Mouse (Mus musculus) embryo, embryonic 11 days (tissue): ENCODE results near the gene Mrps27.

Experiments
- DNase-seq: peaks from one replicate; pipeline ENCODE4 v3.0.0-alpha.2; 2015

Gene Mrps27

DNA sequence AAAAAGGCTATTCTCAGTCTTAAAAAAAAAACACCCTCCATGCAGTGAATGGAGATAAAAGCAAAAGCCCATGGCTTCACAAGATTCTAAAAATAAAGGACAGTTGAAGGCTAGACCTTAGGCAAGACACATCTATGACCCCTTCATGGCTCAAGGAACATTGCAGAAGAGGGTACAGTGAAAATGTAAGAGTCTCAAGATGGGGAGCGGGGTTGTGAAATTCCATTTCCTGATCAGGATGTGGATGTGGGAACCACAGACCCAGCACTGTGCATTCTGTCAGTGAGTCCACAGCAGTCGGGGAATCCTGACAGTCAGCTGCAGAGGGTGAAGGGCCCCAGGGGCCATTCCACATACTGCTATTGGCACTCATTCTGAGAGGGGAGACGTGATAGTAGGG is 48.5 kb downstream of the Mrps27 start:
- DNase-seq, result no peak

DNA sequence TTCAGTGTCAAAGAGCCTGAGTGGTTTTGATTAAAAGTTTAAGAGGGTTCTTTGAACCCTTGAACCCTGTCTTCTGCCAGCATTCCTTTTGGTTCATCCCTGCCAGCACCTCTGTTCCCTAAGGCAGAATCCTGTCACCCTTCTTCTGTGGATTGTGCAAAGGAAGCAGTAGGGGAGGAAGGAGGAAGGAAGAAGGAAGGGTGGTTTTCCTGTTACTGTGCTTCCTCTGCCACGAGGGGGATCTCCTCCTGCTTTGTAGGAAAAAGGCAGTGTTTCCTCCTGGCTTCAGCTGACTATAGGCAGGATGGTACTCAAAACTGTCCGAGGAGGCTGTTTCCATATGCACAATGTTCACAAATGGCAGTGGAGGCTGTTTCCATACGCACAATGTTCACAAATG is 50.1 kb downstream of the Mrps27 start:
- peak; percentile 10 for DNase-seq

DNA sequence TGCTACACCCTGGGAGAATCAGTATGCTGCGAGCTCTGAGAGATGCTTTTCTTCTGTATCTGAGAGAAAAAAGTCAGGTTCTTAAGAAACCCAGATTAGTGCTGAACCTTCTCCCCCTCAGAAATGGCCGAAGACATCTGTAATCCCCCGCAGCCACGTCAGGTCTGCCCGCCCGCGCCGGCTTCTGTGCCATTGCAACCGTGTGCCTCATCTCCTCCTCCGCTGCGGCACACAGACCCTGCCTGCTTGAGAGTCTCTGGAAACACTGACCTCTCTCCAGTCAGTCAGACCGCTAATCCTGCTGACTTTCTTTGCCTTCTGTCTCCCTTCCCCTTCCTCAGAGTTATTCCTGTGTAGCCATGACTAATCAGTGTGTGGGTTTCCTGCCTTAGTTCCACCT is 50.9 kb downstream of the Mrps27 start:
- peak; percentile 49 for DNase-seq

DNA sequence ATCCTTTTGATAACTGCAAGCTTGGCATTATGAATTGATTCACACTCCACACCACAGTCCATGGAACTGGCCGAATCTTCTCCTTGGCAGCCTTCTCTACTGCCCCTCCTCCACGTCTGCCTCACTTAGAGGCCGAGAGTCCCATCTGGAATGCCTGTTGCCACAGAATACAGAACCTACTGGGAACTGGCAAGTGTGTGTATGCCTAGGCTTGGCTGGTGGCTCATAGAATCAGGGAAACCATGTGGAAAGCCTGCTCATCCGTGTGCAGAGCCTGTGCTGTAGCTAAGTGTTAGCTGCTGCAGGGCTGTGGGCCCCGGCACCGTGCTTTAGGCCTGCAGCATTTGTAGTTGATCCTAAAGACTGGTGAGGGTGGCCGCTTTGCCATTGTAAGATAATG is 52.6 kb downstream of the Mrps27 start:
- DNase-seq, result peak; percentile 34

DNA sequence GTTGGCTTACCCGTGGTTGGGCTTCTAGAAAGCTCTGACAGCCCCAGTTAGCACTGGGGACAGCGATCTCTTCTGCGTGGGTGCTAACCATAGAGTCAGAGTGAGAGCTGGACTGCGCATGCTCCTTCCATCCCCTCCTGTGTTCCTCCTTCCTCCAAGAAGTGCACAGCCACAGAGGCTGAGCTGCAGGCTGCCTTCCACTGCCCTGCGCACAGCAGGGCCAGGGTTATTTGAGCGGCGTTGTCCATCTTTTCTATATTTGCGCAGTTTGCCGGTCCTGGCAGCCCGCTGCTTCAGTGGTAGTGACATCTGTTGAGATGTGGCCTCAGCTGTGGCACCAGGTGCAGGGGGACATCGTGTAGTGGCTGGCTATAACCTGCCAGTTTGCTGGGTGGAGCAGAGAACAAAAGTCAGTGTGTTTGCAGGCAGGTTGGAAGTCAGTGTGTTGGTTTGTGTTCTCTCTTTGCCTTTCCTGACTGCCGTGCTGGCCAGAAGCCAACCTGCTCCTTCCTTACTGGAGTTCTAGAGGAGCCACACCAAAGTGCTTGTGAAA is 53.6 kb downstream of the Mrps27 start:
- DNase-seq, result no peak

DNA sequence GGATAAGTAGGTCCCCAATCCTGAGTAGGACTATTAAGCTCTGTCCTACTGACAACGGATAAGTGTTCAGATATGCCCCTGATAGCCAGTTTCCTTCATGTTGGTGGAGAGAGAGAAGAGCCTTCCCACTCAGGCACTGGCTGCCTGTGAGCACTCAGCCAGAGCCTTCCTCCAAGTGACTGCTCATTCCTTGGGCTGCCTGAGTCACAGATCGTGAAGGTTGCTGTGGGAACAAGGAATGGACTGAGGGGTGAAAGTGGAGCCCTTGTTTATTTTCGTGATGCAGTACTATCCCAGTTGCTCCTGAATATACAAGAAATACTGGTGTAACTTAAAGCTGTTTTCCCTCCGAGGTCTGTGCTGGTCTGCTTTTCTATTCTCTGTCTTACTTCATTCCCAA is 54.8 kb downstream of the Mrps27 start:
- no peak for DNase-seq

DNA sequence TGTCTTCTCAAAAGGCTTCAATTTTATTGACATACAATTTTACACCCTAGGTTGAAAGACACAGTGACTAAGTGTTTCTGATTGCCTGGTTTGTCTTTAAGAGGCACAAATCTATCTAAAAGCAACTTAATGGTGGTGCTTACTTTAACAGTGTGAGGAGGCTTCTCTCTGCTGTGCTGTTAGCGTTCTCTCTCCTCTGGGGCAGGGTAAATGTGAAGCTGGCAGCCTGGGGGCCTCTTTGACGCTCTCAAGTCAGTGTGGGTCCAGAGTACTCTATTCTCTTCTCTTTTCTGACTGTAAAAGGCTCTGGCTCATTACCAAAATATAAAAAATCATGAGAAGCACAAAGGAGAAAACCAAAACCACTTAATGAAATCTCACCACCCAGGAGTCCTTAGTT is 64.6 kb downstream of the Mrps27 start:
- DNase-seq, result no peak

DNA sequence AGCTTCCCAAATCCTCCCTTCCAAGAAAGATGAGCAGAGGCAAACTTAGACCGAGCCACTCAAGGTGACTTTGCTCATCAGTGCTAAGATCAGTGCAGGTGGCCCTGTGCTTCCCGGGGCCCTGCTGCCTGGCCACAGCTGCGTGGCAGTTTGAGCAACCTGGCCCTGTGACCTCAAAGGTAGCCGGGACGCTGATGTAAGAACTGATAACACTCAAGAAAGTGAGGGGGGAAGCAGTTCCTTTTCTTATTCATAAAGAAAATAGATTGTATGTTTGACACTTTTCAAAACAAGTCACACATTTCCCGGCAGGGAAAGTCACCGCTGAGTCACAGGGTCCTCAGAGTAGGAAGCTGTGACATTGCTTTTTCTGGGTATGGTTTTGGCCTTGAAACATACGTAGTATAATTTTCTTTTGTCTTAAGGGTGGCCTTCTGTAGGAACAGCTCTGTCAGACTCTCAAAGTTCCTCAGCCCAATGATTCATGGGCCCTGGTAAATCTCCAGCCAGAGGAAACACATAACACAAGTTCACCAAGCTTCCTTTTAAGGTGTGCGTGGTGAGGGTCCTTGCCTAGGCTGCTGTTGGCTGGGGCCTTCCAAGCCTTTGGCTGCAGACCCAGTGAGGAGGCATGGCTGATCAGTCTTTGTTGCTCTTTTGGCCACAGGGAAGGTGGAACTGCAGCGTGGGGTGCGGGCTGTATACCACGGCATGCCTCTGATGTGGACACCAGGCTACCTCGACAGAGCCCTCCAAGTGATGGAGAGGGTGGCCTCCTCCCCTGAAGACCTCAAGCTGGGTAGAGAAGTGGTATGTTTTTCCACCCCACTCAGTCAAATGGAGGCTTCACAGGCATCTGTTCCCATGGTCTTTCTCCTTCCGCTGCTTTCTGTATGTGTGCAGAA is 66.3 kb downstream of the Mrps27 start:
- no peak for DNase-seq

DNA sequence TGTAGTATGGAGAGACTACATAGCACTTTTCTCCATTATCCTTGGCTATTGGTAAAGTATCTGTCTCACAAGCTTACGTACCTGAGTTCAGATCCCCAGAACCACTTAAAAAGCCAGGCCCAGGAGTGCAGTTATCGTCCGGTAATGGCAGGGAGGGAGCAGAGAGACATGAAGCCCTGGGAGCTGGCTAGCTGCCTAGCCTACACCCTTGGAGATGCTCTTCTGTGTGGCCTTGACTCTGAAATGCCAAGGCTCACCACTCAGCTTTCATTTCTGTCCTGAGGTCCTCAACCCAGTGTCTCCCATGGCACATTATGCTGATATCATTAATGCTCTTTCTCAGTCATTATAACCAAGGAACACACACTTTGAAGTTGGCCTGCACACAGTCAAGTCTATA is 67.2 kb downstream of the Mrps27 start:
- no peak for DNase-seq

DNA sequence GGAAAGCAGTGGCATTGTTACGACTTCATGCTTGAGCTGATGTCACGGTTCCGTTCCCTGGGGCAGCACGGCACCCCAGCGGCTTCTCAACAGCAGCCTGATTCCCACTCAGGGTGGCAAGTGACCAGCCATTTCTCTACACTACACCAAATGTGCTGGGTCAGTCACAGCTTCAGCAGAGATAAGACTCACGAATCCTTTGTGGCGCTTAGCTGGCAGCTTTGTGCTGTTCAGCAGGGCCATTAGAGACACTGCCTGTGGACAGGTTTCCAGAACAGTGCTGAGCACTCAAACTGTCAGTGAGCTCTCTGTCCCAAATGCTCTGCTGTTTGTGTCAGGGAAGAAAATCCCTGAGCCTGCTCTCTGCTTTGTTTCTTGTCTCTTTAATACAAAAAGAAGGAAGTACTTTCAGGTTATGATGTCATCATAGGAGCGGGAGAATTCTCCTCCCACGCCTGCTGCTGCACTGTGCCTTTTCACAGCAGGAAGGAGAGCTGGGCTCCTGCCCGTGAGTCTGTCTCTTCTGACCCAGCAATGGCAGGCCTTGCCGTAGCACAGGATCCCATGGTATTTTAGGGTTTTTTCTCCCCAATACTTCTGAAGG is 68.0 kb downstream of the Mrps27 start:
- DNase-seq, result peak; percentile 35

DNA sequence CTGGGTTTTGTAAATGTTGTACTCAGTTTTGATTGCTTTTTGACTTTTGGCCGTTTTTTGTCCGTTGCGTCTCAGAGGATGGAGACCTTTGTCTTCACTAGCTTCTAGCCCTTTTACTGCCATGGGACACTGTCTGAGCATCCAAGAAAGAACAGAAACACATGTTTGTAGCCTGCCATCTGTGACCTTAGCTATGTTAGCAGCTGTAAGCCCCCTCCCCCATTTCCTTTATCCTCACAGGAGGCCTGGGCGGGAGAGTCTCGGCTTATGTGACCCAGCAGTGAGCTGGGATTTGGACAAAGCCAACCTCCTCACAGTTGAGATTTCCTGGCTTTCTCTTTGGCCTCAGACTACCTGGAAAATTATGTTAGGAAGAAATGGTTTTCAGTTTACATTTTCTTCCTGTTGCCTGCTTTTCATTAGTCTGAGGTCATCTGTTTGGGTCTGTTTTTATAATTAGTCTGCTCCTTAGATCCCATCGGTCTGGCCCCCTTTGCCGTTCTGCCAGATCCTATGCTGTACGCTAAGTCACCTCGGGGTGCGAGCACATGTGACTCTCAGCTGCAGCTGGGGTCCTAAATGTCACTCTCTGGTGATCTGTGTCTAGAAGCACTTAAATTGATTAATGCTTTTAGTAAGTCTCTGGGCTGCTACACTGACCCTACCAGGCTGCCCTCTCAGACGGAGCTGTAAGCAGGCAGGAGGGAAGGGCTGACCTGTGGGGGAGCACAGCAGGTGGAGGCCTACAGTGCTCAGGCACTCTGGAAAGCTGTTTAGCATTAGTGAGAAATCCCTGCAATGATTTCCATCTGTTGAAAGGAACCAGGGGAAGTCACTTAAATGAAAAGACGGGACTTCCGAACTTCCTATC is 69.1 kb downstream of the Mrps27 start:
- peak; percentile 88 for DNase-seq

DNA sequence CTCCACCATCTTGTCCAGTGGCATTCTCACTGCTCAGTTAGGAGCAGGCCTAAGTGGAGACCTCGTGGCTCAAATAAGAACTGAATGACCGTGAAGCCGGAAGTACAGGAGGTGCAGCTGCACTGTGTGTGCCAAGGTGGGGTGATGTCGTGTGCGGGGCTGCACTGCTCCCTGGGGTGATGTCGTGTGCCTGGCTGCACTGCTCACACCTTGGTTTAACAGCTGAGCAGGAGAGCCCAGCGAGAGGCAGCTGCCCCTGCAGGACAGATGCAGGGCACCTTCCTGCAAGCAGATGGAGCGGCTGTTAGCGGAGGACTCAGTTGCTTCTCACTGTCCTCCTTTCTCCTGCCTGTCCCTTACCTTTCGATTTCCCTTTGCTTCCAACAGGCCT is 69.8 kb downstream of the Mrps27 start:
- no peak for DNase-seq

DNA sequence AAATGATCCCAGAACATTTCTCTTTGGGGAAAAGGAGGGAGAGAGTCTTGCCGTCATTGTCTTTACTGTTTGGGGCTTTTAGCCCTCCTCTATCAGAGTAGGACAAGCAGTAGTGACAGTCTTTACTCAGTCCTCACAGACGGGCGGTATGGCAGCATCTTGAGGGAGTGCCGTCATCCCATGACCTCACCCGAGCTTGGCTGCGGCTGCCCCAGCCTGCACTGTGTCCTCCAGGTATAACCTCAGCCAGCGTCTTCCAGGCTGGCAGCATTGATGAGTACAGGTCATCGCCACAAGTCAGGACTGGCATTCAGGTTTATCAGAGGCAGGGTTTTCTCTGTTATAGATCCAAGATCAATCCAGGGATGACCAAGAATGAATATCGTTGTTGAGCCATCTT is 72.0 kb downstream of the Mrps27 start:
- DNase-seq, result no peak

DNA sequence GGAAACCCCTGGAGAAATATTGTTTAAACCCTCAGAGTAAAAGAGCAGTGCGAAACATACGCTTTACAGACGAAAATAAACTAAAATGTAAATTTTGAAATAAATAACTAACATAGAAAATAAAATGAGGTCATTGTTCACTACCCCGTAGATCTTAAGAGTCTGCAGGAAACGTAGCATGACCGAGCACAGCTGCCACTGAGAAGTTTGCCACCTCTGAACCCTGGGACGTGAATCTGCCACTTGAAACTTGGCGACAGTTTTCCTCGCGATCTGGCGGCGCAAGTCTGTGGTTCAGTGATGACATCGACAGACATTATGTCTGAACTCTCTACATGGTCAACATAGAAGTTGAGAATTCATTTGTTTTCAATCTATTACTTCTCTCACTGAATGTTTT is 79.0 kb downstream of the Mrps27 start:
- peak; percentile 42 for DNase-seq

DNA sequence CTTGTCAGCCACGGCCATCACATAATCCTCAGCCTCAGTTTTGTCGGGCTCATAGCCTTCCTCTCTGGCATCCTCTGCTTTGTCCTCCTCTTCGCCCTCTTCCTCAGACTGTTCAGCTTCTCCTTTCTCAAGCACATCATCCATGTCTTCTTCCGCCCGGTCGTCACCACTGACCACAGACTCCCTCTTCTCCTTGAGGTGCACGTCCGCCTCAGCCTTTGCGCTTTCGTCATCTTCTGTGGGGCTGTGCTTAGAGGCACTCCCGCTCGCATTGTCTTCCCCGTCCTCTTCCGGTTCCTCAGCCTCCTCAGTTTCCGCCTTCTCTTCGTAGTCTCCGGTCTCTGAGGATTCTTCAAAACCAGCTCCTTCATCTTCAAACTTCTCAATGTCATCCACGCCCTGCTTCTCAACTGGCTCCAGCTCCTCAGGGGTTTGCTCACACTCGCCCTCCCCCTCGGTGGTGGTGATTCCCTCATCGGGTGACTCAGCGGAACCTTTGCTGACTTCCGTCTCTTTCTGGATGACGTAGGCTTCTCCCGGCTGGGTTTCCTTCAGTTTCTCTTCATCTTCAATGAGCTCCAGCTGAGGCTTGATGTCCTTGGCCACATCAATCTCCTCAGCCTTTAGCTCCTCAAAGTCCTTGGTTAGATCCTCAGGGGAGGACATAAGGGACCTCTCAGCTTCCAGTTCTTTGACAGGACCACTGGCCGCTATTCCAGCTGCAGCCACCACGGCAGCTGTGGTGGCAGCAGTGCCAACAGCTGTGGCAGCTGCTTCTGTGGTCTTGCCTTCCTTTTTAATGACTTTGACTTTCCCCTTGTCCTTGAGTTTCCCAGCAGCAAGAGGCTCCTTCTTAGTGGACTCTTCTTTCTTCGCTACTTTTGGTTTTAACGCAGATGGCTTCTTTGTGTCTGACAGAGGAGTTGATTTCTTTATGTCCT is 88.8 kb downstream of the Mrps27 start:
- DNase-seq, result no peak

DNA sequence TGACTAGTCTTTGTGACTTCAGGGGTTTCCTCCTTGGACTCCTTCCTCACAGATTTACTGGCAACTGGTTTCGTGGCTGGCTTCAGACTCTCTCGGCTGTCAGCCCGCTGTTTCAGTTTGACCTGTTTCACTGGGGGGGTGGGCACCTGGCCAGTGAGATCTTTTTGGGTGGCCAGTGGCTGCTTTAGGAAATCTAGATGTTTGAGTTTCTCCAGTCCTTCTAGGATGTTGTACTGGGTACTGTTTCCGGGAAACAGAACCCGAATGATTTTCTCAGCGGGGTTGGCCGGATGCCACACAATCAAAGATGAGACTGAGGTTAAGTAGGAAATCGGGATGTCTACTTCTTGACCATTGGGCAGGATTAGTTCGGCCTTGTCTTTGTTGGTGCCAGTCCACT is 89.9 kb downstream of the Mrps27 start:
- DNase-seq, result no peak

DNA sequence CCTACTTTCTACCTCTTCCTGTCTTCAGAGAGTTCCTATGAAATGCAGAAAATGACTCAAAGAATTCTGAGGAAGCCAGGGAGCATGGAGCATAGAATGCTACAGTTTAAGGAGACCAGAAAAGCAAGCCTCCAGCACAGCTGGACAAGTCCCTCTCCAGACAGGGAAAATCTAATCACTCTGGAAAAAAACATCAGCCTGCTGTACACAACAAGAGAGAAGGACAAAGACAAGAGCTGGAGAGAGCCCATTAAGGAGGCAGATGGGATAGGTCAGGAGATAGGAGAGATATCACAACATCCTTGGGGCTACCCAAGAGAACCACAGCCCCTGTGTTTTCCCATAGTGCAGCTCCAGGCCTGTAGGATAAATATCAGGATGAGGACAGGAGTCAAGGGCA is 92.5 kb downstream of the Mrps27 start:
- no peak for DNase-seq

DNA sequence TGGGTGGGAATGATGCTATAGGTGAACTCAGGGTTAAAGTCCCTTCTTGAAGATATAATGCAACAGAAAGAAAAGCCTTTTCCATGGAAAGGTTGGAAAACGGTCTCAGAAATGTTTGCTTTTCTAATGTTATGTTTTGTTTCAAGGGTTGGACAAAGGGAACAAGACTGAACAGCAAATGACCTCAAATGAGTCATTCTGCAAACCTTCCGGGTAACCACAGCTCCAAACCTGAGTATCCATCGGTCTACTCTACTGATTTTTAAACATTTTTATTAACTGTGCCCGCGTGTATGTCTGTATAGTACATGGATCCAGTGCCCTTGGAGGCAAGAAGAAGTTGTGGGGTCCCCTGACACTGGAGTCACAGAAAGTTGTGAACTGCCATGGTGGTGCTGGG is 94.8 kb downstream of the Mrps27 start:
- no peak for DNase-seq

DNA sequence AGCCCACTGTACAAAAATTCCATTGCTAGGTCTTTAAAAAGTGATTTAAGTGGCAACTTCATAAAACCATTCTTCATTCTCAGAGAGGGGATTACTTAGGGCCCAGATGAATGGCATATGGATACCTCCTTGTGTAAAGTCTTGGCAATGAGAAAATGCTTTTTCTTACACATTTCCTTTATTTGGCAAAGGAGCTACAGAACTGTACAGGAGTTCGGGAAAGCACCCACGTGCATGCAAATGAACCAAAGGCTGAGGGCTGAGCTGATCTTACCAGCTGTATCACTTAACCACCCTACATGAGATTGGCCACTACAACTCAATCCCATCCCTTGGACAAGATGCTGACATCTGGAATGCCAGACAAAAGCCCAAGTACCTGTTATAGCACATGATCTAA is 95.6 kb downstream of the Mrps27 start:
- no peak for DNase-seq

DNA sequence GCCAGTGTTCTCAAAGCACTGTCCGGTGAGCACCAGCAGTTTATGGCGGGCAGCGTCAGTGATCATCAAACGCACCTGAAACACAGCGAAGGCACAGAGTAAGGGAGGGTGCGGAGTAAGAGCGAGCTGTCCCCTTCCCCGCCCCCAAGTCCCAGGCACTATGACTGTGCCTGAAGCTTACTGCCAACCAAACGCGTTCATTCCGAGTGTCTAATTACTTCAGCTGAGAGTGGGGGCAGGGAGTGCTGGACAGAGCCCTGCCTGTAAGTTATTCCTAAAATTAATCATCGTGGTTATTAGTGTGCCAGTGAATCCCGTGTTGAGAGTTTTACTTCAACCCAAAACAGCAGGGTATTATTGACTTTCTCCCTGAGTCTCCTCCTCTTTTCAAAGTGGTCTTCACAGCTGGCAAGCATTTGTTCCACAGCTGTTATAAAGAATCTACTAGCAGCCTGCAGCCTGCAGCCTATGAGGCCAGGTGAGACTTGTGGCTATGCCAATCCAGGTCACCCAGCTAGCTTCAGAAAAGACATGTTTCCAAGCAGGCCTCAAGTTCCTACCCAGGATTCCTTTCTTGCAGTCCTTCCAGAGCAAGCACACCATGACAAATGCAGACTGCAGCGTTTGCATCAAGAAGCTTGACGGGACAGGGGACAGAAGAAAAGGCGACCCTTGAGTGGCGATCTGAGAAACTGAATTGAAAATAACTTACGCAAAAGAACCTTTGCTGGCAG is 97.3 kb downstream of the Mrps27 start:
- DNase-seq, result peak; percentile 51
